In the genomic region with DNA sequence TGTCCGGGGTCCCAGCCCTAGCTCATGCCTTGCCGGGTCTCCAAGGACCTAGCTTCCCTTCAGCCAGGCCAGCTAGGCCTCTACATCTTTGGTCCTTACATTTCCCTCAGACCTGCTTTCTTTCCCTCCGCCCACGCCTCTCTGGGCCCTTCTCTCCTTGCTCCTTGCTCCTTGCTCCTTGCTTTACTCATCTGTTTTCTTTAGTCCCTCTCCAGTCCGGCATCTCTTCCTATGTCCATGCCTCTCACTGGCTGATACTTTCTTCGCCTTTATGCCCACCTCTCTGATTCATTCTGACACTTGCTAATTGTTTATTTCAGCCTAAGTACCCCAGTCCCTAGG, we compare ENCODE assay signal across 15 mouse cellular contexts. TPM values are rescaled to one million over a fixed set of nuclear protein-coding genes. Genes with fewer than 3 reads are reported as not detected.
A peak's percentile ranks its signal among the peaks of the same experiment; 100 is the strongest.
DNase-seq lines count a peak whose midpoint lies in the region; ATAC-seq and TF ChIP-seq lines count a peak whose summit lies in the region.
"Had no signal": no experiment of that assay in that cellular context is flagged by ENCODE, and none has a peak within 500 bp of the region (broad histone marks: within the 10 kb centered on the region; RNA-seq: fewer than 3 reads in every experiment).

No protein-coding gene starts in this region.

- H3K79me2 ChIP-seq in heart, adult 2 months (replicated peaks; ENCODE audit: control insufficient read depth, insufficient read depth, low read length), result no peaks in the 10 kb centered on the region

- TF ChIP-seq EP300 in heart, adult 2 months (IDR thresholded peaks at IDR 0.05; ENCODE audit: insufficient read depth, low read depth, low read length), result no peak

- no peak overlapping the region for H3K9ac ChIP-seq in heart, adult 2 months (ENCODE audit: low read depth, low read length)
- no peak overlapping the region for H3K9ac ChIP-seq in midbrain, embryonic 16.5 days (ENCODE audit: low read depth, low read length)
- no peak overlapping the region for H3K9ac ChIP-seq in embryonic facial prominence, embryonic 12.5 days
- no peak overlapping the region for H3K9ac ChIP-seq in midbrain, embryonic 14.5 days (replicated peaks; ENCODE audit: low read length)
- H3K9ac ChIP-seq: liver, embryonic 15.5 days had no signal

- intact Hi-C loops in heart, adult 2 months (cut with DNase I), result loop anchor here (5.0 kb wide), 2 partner anchors 291 to 311 kb away; no protein-coding TSS in a partner anchor
- intact Hi-C loops in gastrocnemius, adult 2 months (cut with DNase I), result loop anchor here (5.0 kb wide), 2 partner anchors 241 to 311 kb away; no protein-coding TSS in a partner anchor

- no peak overlapping the region for H3K4me2 ChIP-seq in midbrain, embryonic 16.5 days (ENCODE audit: low read length)
- H3K4me2 ChIP-seq in embryonic facial prominence, embryonic 12.5 days (replicated peaks), result peak overlapping the region; percentile 74
- H3K4me2 ChIP-seq in midbrain, embryonic 14.5 days (ENCODE audit: low read length), result peak overlapping the region; percentile 68; the same call in 1 of the 2 replicates

- no peak for ATAC-seq in midbrain, embryonic 16.5 days
- ATAC-seq in embryonic facial prominence, embryonic 12.5 days (ENCODE audit: insufficient number of reproducible peaks, insufficient read depth, low FRiP score, low TSS enrichment), result no peak
- ATAC-seq in midbrain, embryonic 14.5 days (ENCODE audit: low FRiP score, low TSS enrichment), result no peak

- H3K27me3 ChIP-seq in heart, embryonic 10.5 days (ENCODE audit: insufficient read depth, poor library complexity, severe bottlenecking), result peaks cover 98% of the 10 kb centered on the region
- peaks cover 8% of the 10 kb centered on the region for H3K27me3 ChIP-seq in heart, adult 2 months (ENCODE audit: control insufficient read depth, insufficient read depth, low read length)
- H3K27me3 ChIP-seq in midbrain, embryonic 10.5 days (ENCODE audit: low read depth, poor library complexity, severe bottlenecking), result peaks cover 100% of the 10 kb centered on the region
- H3K27me3 ChIP-seq in midbrain, embryonic 16.5 days (ENCODE audit: control insufficient read depth, insufficient read depth, low read depth, low read length), result peaks cover 58% of the 10 kb centered on the region
- H3K27me3 ChIP-seq in embryonic facial prominence, embryonic 12.5 days, result peaks cover 95% of the 10 kb centered on the region
- peaks cover 83% of the 10 kb centered on the region for H3K27me3 ChIP-seq in midbrain, embryonic 14.5 days (ENCODE audit: control insufficient read depth, insufficient read depth, low read length)

- H3K36me3 ChIP-seq in heart, embryonic 10.5 days, result no peaks in the 10 kb centered on the region
- no peaks in the 10 kb centered on the region for H3K36me3 ChIP-seq in heart, adult 2 months (ENCODE audit: control insufficient read depth, insufficient read depth, low read length)
- H3K36me3 ChIP-seq in midbrain, embryonic 10.5 days, result no peaks in the 10 kb centered on the region
- no peaks in the 10 kb centered on the region for H3K36me3 ChIP-seq in midbrain, embryonic 16.5 days (ENCODE audit: control insufficient read depth, insufficient read depth, low read length)
- H3K36me3 ChIP-seq in embryonic facial prominence, embryonic 12.5 days, result no peaks in the 10 kb centered on the region
- no peaks in the 10 kb centered on the region for H3K36me3 ChIP-seq in midbrain, embryonic 14.5 days (ENCODE audit: control insufficient read depth, insufficient read depth, low read length)
- H3K36me3 ChIP-seq: liver, embryonic 15.5 days had no signal

- WGBS in heart, embryonic 10.5 days, result 15% methylated on average over 6 of the region's 6 CpGs
- 65% methylated on average over 6 of the region's 6 CpGs for WGBS in heart, adult 2 months
- WGBS in midbrain, embryonic 10.5 days, result 9% methylated on average over 6 of the region's 6 CpGs
- 22% methylated on average over 6 of the region's 6 CpGs for WGBS in midbrain, embryonic 16.5 days
- WGBS in embryonic facial prominence, embryonic 12.5 days, result 11% methylated on average over 6 of the region's 6 CpGs
- 17% methylated on average over 6 of the region's 6 CpGs for WGBS in midbrain, embryonic 14.5 days

- no peak overlapping the region for H3K27ac ChIP-seq in heart, embryonic 10.5 days
- no peak overlapping the region for H3K27ac ChIP-seq in heart, adult 2 months
- no peak overlapping the region; the same call in 1 of the 2 replicates for H3K27ac ChIP-seq in midbrain, embryonic 10.5 days (replicated peaks)
- no peak overlapping the region for H3K27ac ChIP-seq in midbrain, embryonic 16.5 days (ENCODE audit: low read length)
- H3K27ac ChIP-seq in embryonic facial prominence, embryonic 12.5 days, result no peak overlapping the region
- H3K27ac ChIP-seq in midbrain, embryonic 14.5 days (replicated peaks; ENCODE audit: low read depth, low read length), result peak overlapping the region; percentile 47
- no peak overlapping the region for H3K27ac ChIP-seq in gastrocnemius, adult 2 months
- H3K27ac ChIP-seq: liver, embryonic 15.5 days had no signal

- H3K4me1 ChIP-seq in heart, embryonic 10.5 days, result peaks cover 36% of the 10 kb centered on the region
- peaks cover 4% of the 10 kb centered on the region for H3K4me1 ChIP-seq in heart, adult 2 months (ENCODE audit: control insufficient read depth, insufficient read depth, low read length)
- peaks cover 43% of the 10 kb centered on the region for H3K4me1 ChIP-seq in midbrain, embryonic 10.5 days
- peaks cover 14% of the 10 kb centered on the region; the same call in 1 of the 2 replicates for H3K4me1 ChIP-seq in midbrain, embryonic 16.5 days (ENCODE audit: control insufficient read depth, insufficient read depth, low read length)
- H3K4me1 ChIP-seq in embryonic facial prominence, embryonic 12.5 days, result peaks cover 22% of the 10 kb centered on the region
- peaks cover 20% of the 10 kb centered on the region; the same call in 1 of the 2 replicates for H3K4me1 ChIP-seq in midbrain, embryonic 14.5 days (ENCODE audit: control insufficient read depth, insufficient read depth, low read length)

- no peak for DNase-seq in heart, embryonic 10.5 days (ENCODE audit: low spot score)
- DNase-seq in heart, adult 2 months, result no peak
- DNase-seq in midbrain, embryonic 10.5 days (ENCODE audit: low spot score), result peak; percentile 51
- DNase-seq in midbrain, embryonic 14.5 days, result no peak
- DNase-seq in gastrocnemius, adult 2 months, result no peak
- DNase-seq: cerebellum, adult 2 months; heart, postnatal 14 days; kidney, postnatal 14 days; thymus, adult 18-20 months had no signal

- no peak for TF ChIP-seq POLR2A in heart, adult 2 months (IDR thresholded peaks at IDR 0.05; ENCODE audit: insufficient read depth, low read depth, low read length)

- 0 out of 2 replicates have a peak overlapping the region, but pooled peaks have one; percentile 57 for H3K4me3 ChIP-seq in heart, embryonic 10.5 days
- H3K4me3 ChIP-seq in heart, adult 2 months, result no peak overlapping the region
- peak overlapping the region; percentile 56 for H3K4me3 ChIP-seq in midbrain, embryonic 10.5 days
- H3K4me3 ChIP-seq in midbrain, embryonic 16.5 days (ENCODE audit: low read depth, low read length), result no peak overlapping the region
- H3K4me3 ChIP-seq in embryonic facial prominence, embryonic 12.5 days, result no peak overlapping the region
- no peak overlapping the region for H3K4me3 ChIP-seq in midbrain, embryonic 14.5 days (replicated peaks; ENCODE audit: low read depth, low read length)
- no peak overlapping the region for H3K4me3 ChIP-seq in gastrocnemius, adult 2 months

- H3K9me3 ChIP-seq in heart, embryonic 10.5 days, result no peaks in the 10 kb centered on the region
- H3K9me3 ChIP-seq in midbrain, embryonic 10.5 days (replicated peaks), result no peaks in the 10 kb centered on the region
- H3K9me3 ChIP-seq in midbrain, embryonic 16.5 days (replicated peaks; ENCODE audit: control insufficient read depth, low read length, poor library complexity, severe bottlenecking), result no peaks in the 10 kb centered on the region
- H3K9me3 ChIP-seq in embryonic facial prominence, embryonic 12.5 days, result no peaks in the 10 kb centered on the region
- H3K9me3 ChIP-seq in midbrain, embryonic 14.5 days (ENCODE audit: control insufficient read depth, low read length), result no peaks in the 10 kb centered on the region
- H3K9me3 ChIP-seq: liver, embryonic 15.5 days had no signal

- no peak for TF ChIP-seq CTCF in heart, adult 2 months (IDR thresholded peaks at IDR 0.05)
- no peak for TF ChIP-seq CTCF in gastrocnemius, adult 2 months (IDR thresholded peaks at IDR 0.05)

RNA-seq across cellular contexts. Expression of a gene that starts 2.7 kb away (rescaled TPM):
- polyA plus RNA-seq in heart, embryonic 10.5 days (2016; fragmentation: Nextera tagmentation; extraction: Ambion mirVana), result 24.5 and 24.8 TPM in 2 replicates
- total RNA-seq in heart, adult 2 months (2021), result 10 to 100 TPM; 17.8 to 19.6 TPM
- polyA plus RNA-seq in heart, adult 2 months (2012; rRNA removed), result 14.3 and 18.7 TPM in 2 replicates
- 19.3 and 36.1 TPM in 2 replicates for polyA plus RNA-seq in midbrain, embryonic 10.5 days (2016; fragmentation: Nextera tagmentation; extraction: Ambion mirVana)
- 13.0 and 15.0 TPM in 2 replicates for polyA plus RNA-seq in midbrain, embryonic 16.5 days (2015; fragmentation: Nextera tagmentation; extraction: Ambion mirVana)
- 40.3 and 50.4 TPM in 2 replicates for polyA plus RNA-seq in embryonic facial prominence, embryonic 12.5 days (2016; fragmentation: Nextera tagmentation; extraction: Ambion mirVana)
- 15.4 and 23.0 TPM in 2 replicates for polyA plus RNA-seq in midbrain, embryonic 14.5 days (2014; fragmentation: Nextera tagmentation; extraction: Ambion mirVana)
- 1 to 10 TPM; 4.4 to 9.9 TPM for total RNA-seq in gastrocnemius, adult 2 months (2021)

RNA-seq across cellular contexts. Expression of a gene that starts 31.1 kb away (rescaled TPM):
- not detected in 2 replicates for polyA plus RNA-seq in heart, embryonic 10.5 days (2016; fragmentation: Nextera tagmentation; extraction: Ambion mirVana)
- not detected for total RNA-seq in heart, adult 2 months (2021)
- polyA plus RNA-seq in heart, adult 2 months (2012; rRNA removed), result 0.29 TPM in 1 of 2 replicates, not detected in the other
- not detected in 2 replicates for polyA plus RNA-seq in midbrain, embryonic 10.5 days (2016; fragmentation: Nextera tagmentation; extraction: Ambion mirVana)
- not detected in 2 replicates for polyA plus RNA-seq in midbrain, embryonic 16.5 days (2015; fragmentation: Nextera tagmentation; extraction: Ambion mirVana)
- polyA plus RNA-seq in embryonic facial prominence, embryonic 12.5 days (2016; fragmentation: Nextera tagmentation; extraction: Ambion mirVana), result not detected in 2 replicates
- polyA plus RNA-seq in midbrain, embryonic 14.5 days (2014; fragmentation: Nextera tagmentation; extraction: Ambion mirVana), result not detected in 2 replicates
- total RNA-seq in gastrocnemius, adult 2 months (2021), result not detected
- total RNA-seq: gastrocnemius, adult 18-20 months; heart, postnatal 14 days; left cerebral cortex, adult 18-20 months; megakaryocyte, adult 5-6 weeks had no signal
- polyA plus RNA-seq: cerebellum, adult 2 months; liver, embryonic 15.5 days had no signal

Comparison
In these comparisons a context has a peak if more than half of its experiments do, and no peak if none do; other contexts are left out.
1. H3K4me3 ChIP-seq: peak in heart, embryonic 10.5 days (single experiment) and midbrain, embryonic 10.5 days (single experiment); none in heart, adult 2 months (single experiment), midbrain, embryonic 16.5 days (single experiment), embryonic facial prominence, embryonic 12.5 days (single experiment), midbrain, embryonic 14.5 days (single experiment) and gastrocnemius, adult 2 months (single experiment).